Mouse (Mus musculus) testis, postnatal 14 days (tissue): ENCODE results near the gene Prmt7.

ENCODE experiments used
- DNase-seq: peaks from one replicate; pipeline ENCODE4 v3.0.0; 2021; ENCODE audit warnings: low spot score

The Prmt7 gene

DNA sequence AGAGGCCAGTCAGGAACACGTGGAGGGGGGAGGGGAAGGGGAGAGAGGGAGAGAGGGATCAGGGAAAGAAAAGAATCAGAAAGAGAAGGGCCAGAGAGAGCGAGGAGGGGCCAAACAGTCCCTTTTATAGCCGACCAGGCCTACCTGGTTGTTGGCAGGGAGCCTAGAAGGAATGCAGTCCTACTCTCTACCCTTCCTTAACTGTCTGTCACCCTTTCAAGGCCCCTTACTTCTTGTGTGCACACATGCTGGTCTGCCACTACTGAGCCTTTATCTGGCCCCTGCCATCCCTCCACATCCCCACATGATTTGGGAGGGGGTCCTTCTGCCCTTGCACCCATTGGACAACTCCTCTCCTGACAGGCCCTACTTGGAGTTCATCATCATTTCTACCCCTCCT lies 78.0 kb downstream of the Prmt7 start:
- no peak for DNase-seq

DNA sequence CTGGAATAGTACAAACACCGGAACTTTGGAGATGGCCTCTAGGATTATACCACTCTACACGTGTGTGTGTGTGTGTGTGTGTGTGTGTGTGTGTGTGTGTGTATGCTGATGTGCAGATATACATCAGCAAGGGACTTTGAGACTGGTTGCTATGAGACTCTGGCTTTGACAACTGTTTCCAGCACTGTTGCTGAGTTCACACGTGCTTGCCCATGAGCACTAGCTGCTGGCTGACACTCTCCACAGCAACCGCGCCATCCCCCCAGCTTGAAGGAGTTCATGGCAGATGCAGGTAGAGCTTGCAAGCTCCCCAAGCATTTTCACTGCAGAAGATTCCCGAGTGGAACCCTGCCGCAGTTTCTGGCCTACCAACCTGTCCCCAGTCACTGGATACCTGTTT lies 78.7 kb downstream of the Prmt7 start:
- no peak for DNase-seq

DNA sequence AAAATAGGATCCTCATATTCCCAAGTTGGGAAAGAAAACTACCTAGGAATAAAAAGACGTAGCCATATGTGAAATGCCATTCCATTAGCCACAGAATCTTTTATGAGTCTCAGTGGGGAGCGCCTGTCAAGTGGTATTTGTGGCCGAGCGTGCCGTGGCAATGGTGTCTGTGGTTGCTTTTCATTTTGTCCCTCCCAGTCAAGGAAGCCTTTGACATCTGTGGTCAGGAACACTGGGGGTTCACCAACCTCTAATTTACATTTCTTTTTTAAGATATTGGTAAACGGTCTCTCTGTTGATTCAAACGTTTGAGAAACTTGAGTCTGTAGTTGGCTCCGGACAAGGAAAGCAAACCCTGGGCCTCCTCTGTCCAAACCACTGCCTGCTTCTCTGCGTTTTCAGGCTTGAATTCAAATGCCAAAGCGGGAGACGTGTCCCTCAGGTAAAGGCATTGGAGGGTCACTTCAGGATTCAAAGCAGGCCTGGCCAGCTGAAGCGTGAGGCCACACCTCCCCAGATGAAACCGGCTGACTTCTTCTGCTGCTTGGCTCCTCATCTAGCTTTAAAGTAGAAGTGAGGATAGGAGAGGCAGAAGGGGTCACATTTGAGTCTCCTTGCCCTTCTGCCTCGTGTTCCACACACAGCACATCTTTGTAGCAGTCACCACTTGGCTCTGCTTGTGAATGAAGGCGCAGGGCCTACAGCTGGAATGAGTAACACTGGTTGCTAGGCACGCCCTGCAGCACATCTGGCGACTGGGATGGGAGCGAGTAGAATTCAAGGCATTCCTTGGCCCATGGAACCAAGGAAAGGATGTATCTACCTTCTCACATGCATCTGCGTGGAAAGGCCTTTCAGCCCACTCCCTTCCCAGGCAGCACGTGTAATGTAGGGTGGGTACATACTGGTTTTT lies 82.0 kb downstream of the Prmt7 start:
- DNase-seq: no peak

DNA sequence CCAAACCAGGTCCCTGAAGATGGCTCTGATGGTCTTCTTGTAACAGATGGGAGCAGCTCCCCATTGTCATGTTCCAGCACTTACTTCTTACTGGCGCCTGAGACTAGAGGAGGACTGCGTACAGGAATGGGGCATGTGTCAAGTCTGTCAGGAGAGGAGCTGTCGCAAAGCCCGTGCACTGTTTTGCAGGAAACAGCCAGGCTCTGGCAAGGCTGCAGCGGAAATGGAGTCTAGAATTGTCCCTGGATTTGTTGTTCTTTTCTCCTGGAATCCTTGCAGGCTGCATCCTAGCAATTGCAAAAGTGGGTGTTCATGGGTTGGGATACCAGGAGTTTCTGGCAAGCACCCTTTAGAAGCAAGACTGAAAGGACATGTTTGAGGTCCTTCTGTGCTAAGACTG lies 87.5 kb downstream of the Prmt7 start:
- DNase-seq: no peak

- DNase-seq: no peak
These were observed 88.1 kb downstream of the Prmt7 start for GRCm38 (mm10) chr8:106298846-106299245.

- DNase-seq: no peak
These were observed 89.0 kb downstream of the Prmt7 start for GRCm38 (mm10) chr8:106299686-106300085.

GRCm38 (mm10) chr8:106300739-106301715 lies 90.3 kb downstream of the Prmt7 start:
- no peak for DNase-seq
